Mouse (Mus musculus) lung, postnatal 0 days (tissue): ENCODE data around the gene Cldn2. TPM values are rescaled to one million over a fixed set of nuclear protein-coding genes. Genes with fewer than 3 reads are reported as not detected.
A peak's percentile ranks its signal among the peaks of the same experiment; 100 is the strongest.
"Not testable (repeated sequence)": the region's sequence is repeated elsewhere in the genome, so short reads cannot be mapped to it uniquely, and the experiment has no call there.

ENCODE experiments used
- ATAC-seq: fragments of 200-750 bp; cut with Nextera tagmentation; 2 replicates; pipeline ENCODE4 v1.8.0; 2017; ENCODE audit warnings: moderate library complexity
- DNase-seq: peaks from one replicate; pipeline ENCODE4 v3.0.0-alpha.2; 2016; ENCODE audit warnings: low spot score
- H3K27ac ChIP-seq: fragments of 300-500 bp; sonication (generic); 2 replicates; pipeline ENCODE4 v1.5.1; 2014; ENCODE audit warnings: antibody characterized with exemption, mild to moderate bottlenecking, low read length, mixed read lengths
- H3K27me3 ChIP-seq: fragments of 300-500 bp; sonication (generic); replicated peaks from 2 replicates; pipeline ENCODE4 v1.6.1; 2014; ENCODE audit warnings: low read length, mixed read lengths; ENCODE audit not compliant: insufficient read depth
- H3K36me3 ChIP-seq: fragments of 300-500 bp; sonication (generic); 2 replicates; pipeline ENCODE4 v1.6.1; 2014; ENCODE audit warnings: low read length, mixed read lengths; ENCODE audit not compliant: insufficient read depth
- H3K4me1 ChIP-seq: fragments of 300-500 bp; sonication (generic); 2 replicates; pipeline ENCODE4 v1.6.1; 2014; ENCODE audit warnings: antibody characterized with exemption, low read depth, low read length, mixed read lengths; ENCODE audit not compliant: insufficient read depth
- H3K4me2 ChIP-seq: fragments of 300-500 bp; sonication (generic); replicated peaks from 2 replicates; pipeline ENCODE4 v1.6.1; 2014; ENCODE audit warnings: low read depth, mild to moderate bottlenecking, low read length, moderate library complexity, mixed read lengths
- H3K4me3 ChIP-seq: fragments of 300-500 bp; sonication (generic); 2 replicates; pipeline ENCODE4 v1.5.1; 2014; ENCODE audit warnings: low read depth, low read length
- H3K9ac ChIP-seq: fragments of 300-500 bp; sonication (generic); replicated peaks from 2 replicates; pipeline ENCODE4 v1.6.1; 2014; ENCODE audit warnings: low read depth, mild to moderate bottlenecking
- H3K9me3 ChIP-seq: fragments of 300-500 bp; sonication (generic); 2 replicates; pipeline ENCODE4 v1.6.1; 2016; ENCODE audit warnings: low read length, mixed read lengths
- CTCF ChIP-seq: IDR thresholded peaks from 2 replicates; pipeline ENCODE4 v1.5.1; 2016; ENCODE audit warnings: antibody characterized with exemption, mild to moderate bottlenecking
- EP300 ChIP-seq: IDR thresholded peaks from 2 replicates; pipeline ENCODE4 v1.6.1; 2016; ENCODE audit warnings: antibody characterized with exemption, mild to moderate bottlenecking, control low read depth
- WGBS: fragments of 180-500 bp; shearing (Covaris S2); extraction: QIAGEN DNeasy Blood & Tissue Kit; methylation state at CpG from one replicate; pipeline ENCODE4 v1.1.7; 2014; 5-methylcytosine and 5-hydroxymethylcytosine counted together
- polyA plus RNA-seq: library from polyadenylated mRNA; unstranded; fragments of >200 nt; fragmentation: Nextera tagmentation; extraction: Ambion mirVana; gene quantifications from 2 replicates; pipeline ENCODE4 v1.2.1, GENCODE M21; 2015

Gene Cldn2
- polyA plus RNA-seq, result 0.86 and 1.3 TPM in 2 replicates

DNA sequence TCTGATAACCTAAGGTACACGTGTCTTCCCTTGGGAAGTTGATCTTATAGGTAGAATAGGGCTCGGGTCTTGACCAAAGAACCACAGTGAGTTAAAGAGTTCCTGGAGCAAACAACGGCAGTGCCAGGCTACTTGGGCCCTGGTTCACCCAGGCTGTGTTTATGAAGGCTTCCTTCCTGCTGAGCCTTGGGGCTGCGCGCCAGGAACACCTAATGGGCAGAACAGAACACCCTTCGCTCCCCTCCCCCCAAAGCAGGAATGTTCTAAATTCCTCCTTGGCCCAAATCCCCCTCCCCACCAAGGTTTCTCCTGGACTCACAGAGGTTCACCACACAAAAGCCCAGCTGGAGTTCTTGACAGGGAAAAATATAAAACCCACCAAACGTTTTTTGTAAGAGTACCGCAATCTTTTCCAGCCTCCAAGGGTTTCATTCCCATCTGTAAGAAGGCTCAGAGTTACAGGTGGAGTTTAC is at the start of gene Cldn2:
Cldn2 (plus strand) TSS at position 423 of the 473 bp plus-strand sequence.
- no peak for DNase-seq
- WGBS, result 50% methylated on average over 8 of the region's 8 CpGs
- H3K27ac ChIP-seq, result no peak within 1 kb of the TSS
- no peaks in the 10 kb centered on the region for H3K4me1 ChIP-seq
- TF ChIP-seq EP300, result no peak
- TF ChIP-seq CTCF, result no peak
- no peaks in the 10 kb centered on the region for H3K27me3 ChIP-seq
- H3K9me3 ChIP-seq, result no peaks in the 10 kb centered on the region
- H3K36me3 ChIP-seq, result no peaks in the 10 kb centered on the region
- no peak within 1 kb of the TSS for H3K4me3 ChIP-seq
- ATAC-seq, result no peak
- H3K9ac ChIP-seq, result no peak within 1 kb of the TSS
- no peak within 1 kb of the TSS for H3K4me2 ChIP-seq

DNA sequence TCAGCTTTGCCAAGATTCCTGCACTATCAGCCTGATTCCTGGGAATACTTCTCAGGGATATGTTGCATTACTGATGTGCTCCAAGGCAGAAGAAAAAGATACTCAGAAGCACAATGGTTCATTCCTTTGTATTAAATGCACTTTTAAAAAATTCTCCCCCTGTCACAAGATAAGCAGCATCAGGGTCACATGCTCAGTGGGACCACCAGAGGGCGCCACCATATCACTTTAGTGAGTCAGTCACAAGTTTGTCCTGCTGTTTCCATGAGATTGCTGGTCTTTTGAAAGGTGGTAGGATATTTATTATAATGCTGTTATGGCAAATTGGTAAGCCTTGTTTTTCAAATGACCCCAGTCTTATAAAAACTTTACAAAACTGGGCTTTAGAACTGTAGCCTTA is 48.8 kb upstream of the Cldn2 start:
- no peak overlapping the region for H3K9ac ChIP-seq
- WGBS, result 0% methylated on average over 1 of the region's 1 CpGs
- ATAC-seq (no peak), DNase-seq (peak; percentile 55)
- H3K4me1 ChIP-seq, result no peaks in the 10 kb centered on the region
- no peaks in the 10 kb centered on the region for H3K27me3 ChIP-seq
- H3K36me3 ChIP-seq, result no peaks in the 10 kb centered on the region
- H3K4me3 ChIP-seq, result no peak overlapping the region
- TF ChIP-seq EP300, result no peak
- TF ChIP-seq CTCF, result peak; percentile 76
- H3K27ac ChIP-seq, result no peak overlapping the region
- no peak overlapping the region for H3K4me2 ChIP-seq
- H3K9me3 ChIP-seq, result no peaks in the 10 kb centered on the region

DNA sequence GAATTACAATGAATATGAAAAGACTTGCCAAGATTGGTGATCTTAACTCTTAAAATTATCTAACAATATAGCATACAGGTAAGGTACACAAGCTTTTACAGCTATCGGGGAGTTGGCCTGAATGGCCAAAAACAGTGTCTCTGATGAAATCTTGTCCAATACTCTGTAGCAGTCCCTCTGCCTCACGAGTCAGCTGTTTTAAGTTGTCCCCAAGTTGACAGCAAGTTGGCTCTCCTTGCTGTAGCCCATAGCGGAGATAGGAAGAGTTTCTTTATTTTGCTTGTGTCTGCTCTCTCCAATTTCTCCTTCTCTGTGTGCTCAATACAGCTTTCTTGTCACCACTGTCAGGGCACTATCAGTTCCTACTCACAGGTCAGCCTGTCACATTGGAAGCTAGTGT is 42.0 kb upstream of the Cldn2 start:
- H3K4me2 ChIP-seq, H3K9ac ChIP-seq, H3K9me3 ChIP-seq, DNase-seq, H3K4me1 ChIP-seq, ATAC-seq, H3K27me3 ChIP-seq, H3K36me3 ChIP-seq, H3K4me3 ChIP-seq, H3K27ac ChIP-seq: not testable (repeated sequence)
- 53% methylated on average over 3 of the region's 3 CpGs for WGBS

DNA sequence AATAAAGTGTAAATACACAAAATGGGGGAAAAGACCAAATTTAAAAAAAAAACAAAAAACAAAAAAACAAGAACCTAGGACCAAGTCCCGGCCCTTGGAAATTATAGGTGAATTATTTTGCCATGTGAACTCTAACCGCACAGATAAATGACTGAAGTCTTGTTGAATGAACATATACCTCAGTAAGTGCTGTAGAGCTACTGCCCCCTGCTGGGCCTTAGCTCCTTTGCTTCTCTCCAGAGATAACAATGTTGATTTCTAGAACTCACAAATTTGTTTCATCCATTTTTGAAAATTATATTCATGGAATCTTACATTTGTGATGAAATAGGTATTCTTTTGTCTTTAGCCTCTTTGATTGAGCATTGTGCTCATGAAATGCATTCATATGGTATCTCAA is 38.1 kb upstream of the Cldn2 start:
- Histone ChIP-seq H3K27ac (no peak overlapping the region), H3K27me3 (no peaks in the 10 kb centered on the region), H3K4me2 (no peak overlapping the region), H3K4me1 (no peaks in the 10 kb centered on the region), H3K4me3 (no peak overlapping the region), H3K36me3 (no peaks in the 10 kb centered on the region), H3K9me3 (no peaks in the 10 kb centered on the region), H3K9ac (no peak overlapping the region)
- ATAC-seq, result no peak
- TF ChIP-seq CTCF (peak; percentile 60), EP300 (no peak)
- 69% methylated on average over 2 of the region's 2 CpGs for WGBS
- DNase-seq, result peak; percentile 15

DNA sequence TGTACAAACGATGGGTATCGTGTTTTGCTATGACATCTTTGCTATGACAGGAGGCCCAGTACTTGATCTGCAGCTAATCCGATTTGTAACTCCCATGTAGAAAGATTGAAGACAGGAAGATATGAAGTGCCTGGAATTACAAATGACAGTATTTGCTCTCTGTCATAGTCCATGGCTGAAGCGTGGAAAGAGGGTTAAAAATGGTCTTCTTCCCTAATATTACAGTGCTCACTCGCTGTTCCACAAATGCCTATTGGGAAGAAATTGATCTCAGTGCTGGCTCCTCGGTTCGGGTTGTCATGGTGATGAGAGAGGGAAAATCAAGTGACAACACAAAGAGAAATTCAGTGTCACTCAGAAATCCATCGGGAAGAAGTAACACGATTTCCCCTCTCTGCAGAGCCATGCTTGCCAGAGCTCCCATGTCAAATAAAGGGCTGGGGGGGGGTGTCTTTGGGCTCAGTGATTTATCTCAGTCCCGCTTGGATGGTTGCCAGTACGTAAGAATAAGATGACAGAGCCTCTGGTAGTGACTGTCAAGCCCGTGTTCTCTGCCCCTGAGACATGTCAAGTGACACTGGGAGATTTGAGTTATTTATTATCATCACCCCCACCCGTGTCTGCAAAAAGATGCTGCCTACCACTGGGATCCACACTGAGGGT is 30.5 kb upstream of the Cldn2 start:
- 58% methylated on average over 13 of the region's 13 CpGs for WGBS
- no peak for DNase-seq
- no peak overlapping the region for H3K4me2 ChIP-seq
- H3K9me3 ChIP-seq, result no peaks in the 10 kb centered on the region
- no peaks in the 10 kb centered on the region for H3K36me3 ChIP-seq
- ATAC-seq, result no peak
- TF ChIP-seq EP300 (no peak), CTCF (no peak)
- no peak overlapping the region for H3K9ac ChIP-seq
- H3K4me3 ChIP-seq, result no peak overlapping the region
- no peaks in the 10 kb centered on the region for H3K27me3 ChIP-seq
- H3K4me1 ChIP-seq, result no peaks in the 10 kb centered on the region
- H3K27ac ChIP-seq, result no peak overlapping the region

DNA sequence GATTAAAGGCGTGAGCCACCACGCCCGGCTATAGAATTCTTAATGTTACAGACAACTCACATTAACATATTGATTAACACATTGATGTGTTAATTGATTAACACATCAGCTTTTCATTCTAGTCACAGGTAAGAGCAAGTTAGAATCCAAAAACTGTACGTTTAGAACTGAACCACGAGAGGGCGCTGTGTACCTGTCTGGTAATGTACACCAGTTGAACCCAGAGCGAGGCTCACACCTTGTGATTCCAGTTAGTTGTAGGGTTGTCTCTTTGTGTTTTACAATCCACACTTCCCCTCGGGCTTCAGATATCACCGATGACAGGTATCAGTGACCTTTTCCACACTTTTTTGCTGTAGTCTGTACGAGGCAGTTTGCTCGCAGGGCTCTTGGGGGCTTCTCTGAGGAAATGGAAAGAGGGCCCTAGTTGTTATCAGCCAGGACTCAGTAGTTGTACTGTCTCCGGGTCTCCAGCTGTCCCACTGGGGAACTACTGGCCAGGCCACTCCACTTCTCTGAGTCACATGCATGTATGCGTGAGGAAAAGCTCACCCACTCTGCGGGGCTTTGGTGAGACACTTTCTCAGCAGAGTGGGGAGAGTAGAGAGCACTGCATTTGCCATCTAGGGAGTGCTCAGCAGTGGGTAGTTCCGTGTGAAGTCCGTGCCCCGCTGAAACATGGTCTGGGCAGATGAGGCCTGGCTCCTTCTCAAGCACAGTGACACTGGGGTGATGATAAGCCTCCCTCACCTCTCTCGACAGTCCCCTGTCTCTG is 26.1 kb upstream of the Cldn2 start:
- H3K4me2 ChIP-seq, result no peak overlapping the region
- no peak overlapping the region for H3K4me3 ChIP-seq
- no peaks in the 10 kb centered on the region for H3K36me3 ChIP-seq
- H3K4me1 ChIP-seq, result no peaks in the 10 kb centered on the region
- TF ChIP-seq EP300 (no peak), CTCF (peak; percentile 79)
- no peaks in the 10 kb centered on the region for H3K9me3 ChIP-seq
- DNase-seq (peak; percentile 75), ATAC-seq (peak; percentile 59)
- no peak overlapping the region for H3K27ac ChIP-seq
- H3K9ac ChIP-seq, result no peak overlapping the region
- H3K27me3 ChIP-seq, result no peaks in the 10 kb centered on the region
- 33% methylated on average over 18 of the region's 18 CpGs for WGBS
